Mouse (Mus musculus): ENCODE results near the gene Arhgdig. TPM values are rescaled to one million over a fixed set of nuclear protein-coding genes. Genes with fewer than 3 reads are reported as not detected.

The Arhgdig gene
- 15.9 and 21.7 TPM in 2 replicates for polyA plus RNA-seq (2015; fragmentation: Nextera tagmentation; extraction: Ambion mirVana)

- no peak within 1 kb of the TSS for H3K4me3 ChIP-seq (replicated peaks)
- H3K27ac ChIP-seq = no peak within 1 kb of the TSS
- 79% methylated on average over 12 of the region's 12 CpGs for WGBS (ENCODE audit: insufficient replicate concordance)
- no peaks in the 10 kb centered on the region for H3K9me3 ChIP-seq (replicated peaks)
- H3K36me3 ChIP-seq = no peaks in the 10 kb centered on the region
- ATAC-seq (ENCODE audit: low read depth) = no peak
- H3K9ac ChIP-seq = no peak within 1 kb of the TSS
- DNase-seq = no peak
- peaks cover 61% of the 10 kb centered on the region for H3K27me3 ChIP-seq
- peaks cover 18% of the 10 kb centered on the region for H3K4me1 ChIP-seq (replicated peaks)
- H3K4me2 ChIP-seq = no peak within 1 kb of the TSS
These were observed at the start of gene Arhgdig for GRCm38 (mm10) chr17:26207686-26208085. Gene Arhgdig (minus strand): TSS chr17:26207786.

GRCm38 (mm10) chr17:26255313-26255712 is 47.7 kb upstream of the Arhgdig start:
- no peak overlapping the region for H3K27ac ChIP-seq
- H3K27me3 ChIP-seq = no peaks in the 10 kb centered on the region
- peaks cover 27% of the 10 kb centered on the region for H3K4me1 ChIP-seq (replicated peaks)
- H3K9ac ChIP-seq = no peak overlapping the region
- DNase-seq (no peak), ATAC-seq (ENCODE audit: low read depth) (no peak)
- H3K4me3 ChIP-seq (replicated peaks) = no peak overlapping the region
- 86% methylated on average over 7 of the region's 7 CpGs for WGBS (ENCODE audit: insufficient replicate concordance)
- H3K9me3 ChIP-seq (replicated peaks) = no peaks in the 10 kb centered on the region
- H3K36me3 ChIP-seq = peaks cover 44% of the 10 kb centered on the region
- H3K4me2 ChIP-seq = no peak overlapping the region

- peak overlapping the region; percentile 95 for H3K9ac ChIP-seq
- H3K4me1 ChIP-seq (replicated peaks) = peaks cover 23% of the 10 kb centered on the region
- peaks cover 28% of the 10 kb centered on the region for H3K36me3 ChIP-seq
- peak overlapping the region; percentile 96 for H3K27ac ChIP-seq
- DNase-seq = no peak
- ATAC-seq (ENCODE audit: low read depth) = no peak; the same call in 1 of the 2 replicates
- under 1% methylated on average over 24 of the region's 24 CpGs for WGBS (ENCODE audit: insufficient replicate concordance)
- peak overlapping the region; percentile 83 for H3K4me2 ChIP-seq
- peak overlapping the region; percentile 91 for H3K4me3 ChIP-seq (replicated peaks)
- no peaks in the 10 kb centered on the region for H3K9me3 ChIP-seq (replicated peaks)
- H3K27me3 ChIP-seq = no peaks in the 10 kb centered on the region
These were observed 45.8 kb upstream of the Arhgdig start for GRCm38 (mm10) chr17:26253399-26253798.

- ATAC-seq (ENCODE audit: low read depth) (peak; percentile 94), DNase-seq (peak; percentile 91)
- H3K27me3 ChIP-seq = no peaks in the 10 kb centered on the region
- H3K36me3 ChIP-seq = peaks cover 21% of the 10 kb centered on the region
- H3K27ac ChIP-seq = peak within 1 kb of the TSS; percentile 96
- H3K4me1 ChIP-seq (replicated peaks) = peaks cover 23% of the 10 kb centered on the region
- no peaks in the 10 kb centered on the region for H3K9me3 ChIP-seq (replicated peaks)
- H3K4me3 ChIP-seq (replicated peaks) = peak within 1 kb of the TSS; percentile 91
- WGBS (ENCODE audit: insufficient replicate concordance) = under 1% methylated on average over 43 of the region's 43 CpGs
- H3K4me2 ChIP-seq = peak within 1 kb of the TSS; percentile 83
- peak within 1 kb of the TSS; percentile 95 for H3K9ac ChIP-seq
These were observed 45.1 kb upstream of the Arhgdig start, which contains the start of gene Luc7l for GRCm38 (mm10) chr17:26252539-26253251. Gene Luc7l (plus strand): TSS chr17:26252896.

- peak overlapping the region; percentile 83 for H3K4me2 ChIP-seq
- DNase-seq = no peak
- peak overlapping the region; percentile 95 for H3K9ac ChIP-seq
- H3K4me3 ChIP-seq (replicated peaks) = peak overlapping the region; percentile 91
- H3K4me1 ChIP-seq (replicated peaks) = peaks cover 23% of the 10 kb centered on the region
- WGBS (ENCODE audit: insufficient replicate concordance) = 56% methylated on average over 4 of the region's 4 CpGs
- peak overlapping the region; percentile 96 for H3K27ac ChIP-seq
- ATAC-seq (ENCODE audit: low read depth) = no peak
- H3K9me3 ChIP-seq (replicated peaks) = no peaks in the 10 kb centered on the region
- peaks cover 14% of the 10 kb centered on the region for H3K36me3 ChIP-seq
- H3K27me3 ChIP-seq = no peaks in the 10 kb centered on the region
These were observed 44.4 kb upstream of the Arhgdig start for GRCm38 (mm10) chr17:26251886-26252538.

- ATAC-seq (ENCODE audit: low read depth) (peak; percentile 94), DNase-seq (peak; percentile 80)
- peak within 1 kb of the TSS; percentile 95 for H3K4me2 ChIP-seq
- 6% methylated on average over 33 of the region's 33 CpGs for WGBS (ENCODE audit: insufficient replicate concordance)
- H3K27ac ChIP-seq = peak within 1 kb of the TSS; percentile 77
- no peaks in the 10 kb centered on the region for H3K36me3 ChIP-seq
- no peaks in the 10 kb centered on the region for H3K9me3 ChIP-seq (replicated peaks)
- H3K27me3 ChIP-seq = no peaks in the 10 kb centered on the region
- peaks cover 51% of the 10 kb centered on the region for H3K4me1 ChIP-seq (replicated peaks)
- peak within 1 kb of the TSS; percentile 74 for H3K9ac ChIP-seq
- peak within 1 kb of the TSS; percentile 74 for H3K4me3 ChIP-seq (replicated peaks)
These were observed 36.7 kb upstream of the Arhgdig start, which contains the start of gene Fam234a for GRCm38 (mm10) chr17:26244101-26244841. Gene Fam234a (minus strand): TSS chr17:26244242.

GRCm38 (mm10) chr17:26243471-26244100 is 36.0 kb upstream of the Arhgdig start:
- WGBS (ENCODE audit: insufficient replicate concordance) = under 1% methylated on average over 32 of the region's 32 CpGs
- peak; percentile 72 for ATAC-seq (ENCODE audit: low read depth)
- H3K27ac ChIP-seq = peak overlapping the region; percentile 77
- H3K4me3 ChIP-seq (replicated peaks) = peak overlapping the region; percentile 74
- no peaks in the 10 kb centered on the region for H3K9me3 ChIP-seq (replicated peaks)
- peaks cover 54% of the 10 kb centered on the region for H3K4me1 ChIP-seq (replicated peaks)
- H3K4me2 ChIP-seq = peak overlapping the region; percentile 95
- no peaks in the 10 kb centered on the region for H3K36me3 ChIP-seq
- DNase-seq = peak; percentile 22
- H3K27me3 ChIP-seq = no peaks in the 10 kb centered on the region
- H3K9ac ChIP-seq = peak overlapping the region; percentile 74

- DNase-seq (no peak), ATAC-seq (ENCODE audit: low read depth) (no peak)
- no peaks in the 10 kb centered on the region for H3K9me3 ChIP-seq (replicated peaks)
- H3K4me2 ChIP-seq = no peak overlapping the region
- WGBS (ENCODE audit: insufficient replicate concordance) = 62% methylated on average over 6 of the region's 6 CpGs
- H3K4me3 ChIP-seq (replicated peaks) = no peak overlapping the region
- H3K4me1 ChIP-seq (replicated peaks) = peaks cover 67% of the 10 kb centered on the region
- no peaks in the 10 kb centered on the region for H3K27me3 ChIP-seq
- H3K9ac ChIP-seq = no peak overlapping the region
- H3K27ac ChIP-seq = peak overlapping the region; percentile 70
- no peaks in the 10 kb centered on the region for H3K36me3 ChIP-seq
These were observed 33.4 kb upstream of the Arhgdig start for GRCm38 (mm10) chr17:26240990-26241389.

- Histone ChIP-seq H3K27ac (peak overlapping the region; percentile 70), H3K4me2 (0 out of 2 replicates have a peak overlapping the region, but pooled peaks have one; percentile 15), H3K27me3 (no peaks in the 10 kb centered on the region), H3K4me3 (replicated peaks) (no peak overlapping the region), H3K9ac (no peak overlapping the region), H3K36me3 (no peaks in the 10 kb centered on the region), H3K9me3 (replicated peaks) (no peaks in the 10 kb centered on the region), H3K4me1 (replicated peaks) (peaks cover 74% of the 10 kb centered on the region)
- ATAC-seq (ENCODE audit: low read depth) (peak; percentile 25; the same call in 1 of the 2 replicates), DNase-seq (no peak)
- WGBS (ENCODE audit: insufficient replicate concordance) = 17% methylated on average over 6 of the region's 6 CpGs
These were observed 32.7 kb upstream of the Arhgdig start for GRCm38 (mm10) chr17:26240120-26240790.

GRCm38 (mm10) chr17:26239551-26239950 is 32.0 kb upstream of the Arhgdig start:
- 0 out of 2 replicates have a peak overlapping the region, but pooled peaks have one; percentile 15 for H3K4me2 ChIP-seq
- H3K27me3 ChIP-seq = no peaks in the 10 kb centered on the region
- no peak overlapping the region for H3K4me3 ChIP-seq (replicated peaks)
- H3K27ac ChIP-seq = peak overlapping the region; percentile 70
- peaks cover 76% of the 10 kb centered on the region for H3K4me1 ChIP-seq (replicated peaks)
- WGBS (ENCODE audit: insufficient replicate concordance) = 40% methylated on average over 2 of the region's 2 CpGs
- no peak for ATAC-seq (ENCODE audit: low read depth)
- no peaks in the 10 kb centered on the region for H3K9me3 ChIP-seq (replicated peaks)
- no peaks in the 10 kb centered on the region for H3K36me3 ChIP-seq
- no peak overlapping the region for H3K9ac ChIP-seq
- no peak for DNase-seq
